Mouse (Mus musculus) erythroblast, embryonic 14.5 days (primary cell): ENCODE measurements around the gene Rgs6.

Source experiments
- GATA1 ChIP-seq: IDR thresholded peaks from 2 replicates; pipeline ENCODE4 v1.6.1; 2012; ENCODE audit warnings: low read length, inconsistent platforms, mixed read lengths
- TAL1 ChIP-seq: IDR thresholded peaks from 3 replicates; pipeline ENCODE4 v1.6.1; 2012; ENCODE audit warnings: low read length, inconsistent platforms, mixed read lengths

DNA sequence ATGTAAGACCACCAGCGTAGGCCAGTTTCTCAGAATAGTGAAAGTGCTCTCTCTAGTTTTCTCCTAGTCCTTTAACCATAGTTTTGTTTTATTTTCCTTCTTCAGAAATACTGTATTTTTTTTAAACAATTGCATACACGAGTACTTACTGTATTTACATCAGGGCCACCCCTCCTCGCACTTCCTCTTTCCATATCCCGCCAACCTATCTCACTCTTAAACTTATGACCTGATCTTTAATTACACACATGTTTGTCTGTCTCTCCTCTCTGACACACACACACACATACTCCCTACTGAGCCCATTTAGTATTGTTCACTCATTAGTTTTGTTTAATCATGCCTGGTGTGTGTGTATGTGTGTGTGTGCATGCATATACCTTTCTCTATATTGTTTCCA, 159.0 kb downstream of the Rgs6 start:
- no peak for TF ChIP-seq GATA1
- no peak for TF ChIP-seq TAL1
